Mouse (Mus musculus) ES-E14 (cell line): ENCODE results near the gene Pla2g5.

Experiments used
- ZC3H11A ChIP-seq: IDR thresholded peaks from 2 replicates; pipeline ENCODE4 v1.6.1; 2012; ENCODE audit warnings: low read depth, mild to moderate bottlenecking, inconsistent platforms, low read length, borderline replicate concordance
- ZNF384 ChIP-seq: IDR thresholded peaks from 2 replicates; pipeline ENCODE4 v1.6.1; 2012; ENCODE audit warnings: low read depth, low read length, inconsistent platforms

GRCm38 (mm10) chr4:138855092-138855632 lies 8.1 kb downstream of the Pla2g5 start:
- TF ChIP-seq ZNF384 (no peak), ZC3H11A (no peak)
